Mouse (Mus musculus): ENCODE measurements around the gene Olfr1442. TPM values are rescaled to one million over a fixed set of nuclear protein-coding genes. Genes with fewer than 3 reads are reported as not detected.

The Olfr1442 gene
- polyA plus RNA-seq (2015; fragmentation: Illumina TruSeq; extraction: RNeasy Lipid Tissue Mini Kit (QIAGEN cat#74804); ENCODE audit: insufficient read depth, low read depth, low replicate concordance) = not detected

GRCm38 (mm10) chr19:12670139-12670538 lies at the start of gene Olfr1442:
Gene Olfr1442 (plus strand): TSS chr19:12670439.

GRCm38 (mm10) chr19:12633176-12633575 lies 37.1 kb upstream of the Olfr1442 start, which contains the start of gene Glyat:
Gene Glyat (plus strand): TSS chr19:12633308.

GRCm38 (mm10) chr19:12677812-12678211 lies 7.6 kb downstream of the Olfr1442 start, which contains the start of gene Olfr1443:
Gene Olfr1443 (plus strand): TSS chr19:12678112.

GRCm38 (mm10) chr19:12695590-12695989 lies 25.4 kb downstream of the Olfr1442 start, which contains the start of gene Keg1:
Gene Keg1 (plus strand): TSS chr19:12695786.

Other genes starting within 250 kb of the Olfr1442 start
- gene Pfpl, start 242.5 kb upstream of the Olfr1442 start, polyA plus RNA-seq (2015; fragmentation: Illumina TruSeq; extraction: RNeasy Lipid Tissue Mini Kit (QIAGEN cat#74804); ENCODE audit: insufficient read depth, low read depth, low replicate concordance) = not detected
- gene Mpeg1, start 209.7 kb upstream of the Olfr1442 start, polyA plus RNA-seq (2015; fragmentation: Illumina TruSeq; extraction: RNeasy Lipid Tissue Mini Kit (QIAGEN cat#74804); ENCODE audit: insufficient read depth, low read depth, low replicate concordance) = 3.8 TPM
- gene Dtx4, start 169.0 kb upstream of the Olfr1442 start, polyA plus RNA-seq (2015; fragmentation: Illumina TruSeq; extraction: RNeasy Lipid Tissue Mini Kit (QIAGEN cat#74804); ENCODE audit: insufficient read depth, low read depth, low replicate concordance) = 5.9 TPM
- 2.0 TPM for gene Fam111a, start 124.7 kb upstream of the Olfr1442 start, polyA plus RNA-seq (2015; fragmentation: Illumina TruSeq; extraction: RNeasy Lipid Tissue Mini Kit (QIAGEN cat#74804); ENCODE audit: insufficient read depth, low read depth, low replicate concordance)
- gene Gm4952, start 70.5 kb upstream of the Olfr1442 start, polyA plus RNA-seq (2015; fragmentation: Illumina TruSeq; extraction: RNeasy Lipid Tissue Mini Kit (QIAGEN cat#74804); ENCODE audit: insufficient read depth, low read depth, low replicate concordance) = not detected
- gene Glyat, start 37.1 kb upstream of the Olfr1442 start, polyA plus RNA-seq (2015; fragmentation: Illumina TruSeq; extraction: RNeasy Lipid Tissue Mini Kit (QIAGEN cat#74804); ENCODE audit: insufficient read depth, low read depth, low replicate concordance) = not detected
- not detected for gene Olfr1443, start 7.7 kb downstream of the Olfr1442 start, polyA plus RNA-seq (2015; fragmentation: Illumina TruSeq; extraction: RNeasy Lipid Tissue Mini Kit (QIAGEN cat#74804); ENCODE audit: insufficient read depth, low read depth, low replicate concordance)
- not detected for gene Keg1, start 25.3 kb downstream of the Olfr1442 start, polyA plus RNA-seq (2015; fragmentation: Illumina TruSeq; extraction: RNeasy Lipid Tissue Mini Kit (QIAGEN cat#74804); ENCODE audit: insufficient read depth, low read depth, low replicate concordance)
- not detected for gene Cntf, start 95.2 kb downstream of the Olfr1442 start, polyA plus RNA-seq (2015; fragmentation: Illumina TruSeq; extraction: RNeasy Lipid Tissue Mini Kit (QIAGEN cat#74804); ENCODE audit: insufficient read depth, low read depth, low replicate concordance)
- 9.9 TPM for gene Zfp91, start 125.7 kb downstream of the Olfr1442 start, polyA plus RNA-seq (2015; fragmentation: Illumina TruSeq; extraction: RNeasy Lipid Tissue Mini Kit (QIAGEN cat#74804); ENCODE audit: insufficient read depth, low read depth, low replicate concordance)
- gene Lpxn, start 125.8 kb downstream of the Olfr1442 start, polyA plus RNA-seq (2015; fragmentation: Illumina TruSeq; extraction: RNeasy Lipid Tissue Mini Kit (QIAGEN cat#74804); ENCODE audit: insufficient read depth, low read depth, low replicate concordance) = 1.1 TPM
- not detected for gene Gm5244, start 176.2 kb downstream of the Olfr1442 start, polyA plus RNA-seq (2015; fragmentation: Illumina TruSeq; extraction: RNeasy Lipid Tissue Mini Kit (QIAGEN cat#74804); ENCODE audit: insufficient read depth, low read depth, low replicate concordance)
- not detected for gene Olfr1444, start 186.8 kb downstream of the Olfr1442 start, polyA plus RNA-seq (2015; fragmentation: Illumina TruSeq; extraction: RNeasy Lipid Tissue Mini Kit (QIAGEN cat#74804); ENCODE audit: insufficient read depth, low read depth, low replicate concordance)
- not detected for gene Olfr1445, start 213.4 kb downstream of the Olfr1442 start, polyA plus RNA-seq (2015; fragmentation: Illumina TruSeq; extraction: RNeasy Lipid Tissue Mini Kit (QIAGEN cat#74804); ENCODE audit: insufficient read depth, low read depth, low replicate concordance)
- gene Olfr1446, start 223.1 kb downstream of the Olfr1442 start, polyA plus RNA-seq (2015; fragmentation: Illumina TruSeq; extraction: RNeasy Lipid Tissue Mini Kit (QIAGEN cat#74804); ENCODE audit: insufficient read depth, low read depth, low replicate concordance) = not detected
- not detected for gene Olfr1447, start 233.3 kb downstream of the Olfr1442 start, polyA plus RNA-seq (2015; fragmentation: Illumina TruSeq; extraction: RNeasy Lipid Tissue Mini Kit (QIAGEN cat#74804); ENCODE audit: insufficient read depth, low read depth, low replicate concordance)